Mouse (Mus musculus) spleen, embryonic (tissue): ENCODE measurements around the gene Hsdl2.
"Not testable (repeated sequence)": the region's sequence is repeated elsewhere in the genome, so short reads cannot be mapped to it uniquely, and the experiment has no call there.

Source experiments
- CTCF ChIA-PET: fragments of 350-600 bp; sonication (Branson Sonifier 250); formaldehyde crosslinking; loops from one replicate; lab custom pipeline; 2022; lab: Charles Lee

Gene Hsdl2

DNA sequence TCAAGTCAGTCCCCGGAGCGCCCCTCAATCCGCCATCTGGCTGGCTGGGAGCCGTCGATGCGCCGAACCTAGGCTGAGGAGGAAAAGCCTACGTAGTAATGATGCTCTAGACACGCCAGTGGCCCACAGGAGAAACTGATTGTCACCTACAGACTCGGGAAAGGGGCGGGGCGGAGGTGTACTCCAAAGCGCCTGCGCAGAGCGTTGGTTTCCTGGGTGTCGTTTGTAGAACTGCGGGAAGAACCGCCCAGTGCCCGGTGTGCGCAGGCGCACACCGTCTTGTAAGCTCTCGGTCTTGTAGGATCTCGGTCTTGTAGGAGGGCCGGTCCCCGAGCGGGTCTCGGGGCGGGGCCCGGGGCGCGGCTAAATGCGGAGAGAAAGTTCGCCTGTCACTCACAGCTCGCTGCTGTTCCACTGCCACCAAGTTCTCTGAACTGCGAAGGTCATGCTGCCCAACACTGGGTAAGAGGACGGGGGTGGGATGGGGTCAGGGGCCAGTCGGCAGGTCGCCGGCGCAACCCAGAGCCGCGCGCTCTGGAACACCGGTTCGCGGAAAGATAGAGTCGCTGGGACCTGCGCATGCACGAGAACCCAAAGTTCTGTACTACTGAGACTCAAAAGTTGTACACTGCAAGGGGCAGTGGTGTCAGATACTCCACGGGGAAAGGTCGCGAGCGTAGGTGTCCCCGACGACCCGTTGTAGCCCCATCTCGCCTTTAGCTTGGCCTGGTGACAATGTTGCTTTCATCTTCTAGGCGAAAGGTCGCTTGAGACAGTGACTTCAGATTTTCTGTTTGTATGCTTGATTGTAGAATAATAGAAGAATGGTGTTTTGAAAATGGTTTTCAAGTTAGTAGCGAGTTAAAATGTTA, at the start of gene Hsdl2:
Gene Hsdl2 (plus strand): TSS at position 250 of the 872 bp plus-strand sequence.
- CTCF ChIA-PET = no interaction called here

- CTCF ChIA-PET = interaction anchor here (0.6 kb wide), 1 partner anchor 12 kb away, joined by 3 read pairs; no protein-coding TSS in a partner anchor
These were observed 48.1 kb upstream of the Hsdl2 start for GRCm38 (mm10) chr4:59533268-59533667.

GRCm38 (mm10) chr4:59535624-59536023, 45.7 kb upstream of the Hsdl2 start:
- CTCF ChIA-PET = no interaction called here

- CTCF ChIA-PET = interaction anchor here (0.9 kb wide), 1 partner anchor 271 kb away, joined by 3 read pairs; no protein-coding TSS in a partner anchor
These were observed 45.1 kb upstream of the Hsdl2 start for GRCm38 (mm10) chr4:59536281-59536680.

DNA sequence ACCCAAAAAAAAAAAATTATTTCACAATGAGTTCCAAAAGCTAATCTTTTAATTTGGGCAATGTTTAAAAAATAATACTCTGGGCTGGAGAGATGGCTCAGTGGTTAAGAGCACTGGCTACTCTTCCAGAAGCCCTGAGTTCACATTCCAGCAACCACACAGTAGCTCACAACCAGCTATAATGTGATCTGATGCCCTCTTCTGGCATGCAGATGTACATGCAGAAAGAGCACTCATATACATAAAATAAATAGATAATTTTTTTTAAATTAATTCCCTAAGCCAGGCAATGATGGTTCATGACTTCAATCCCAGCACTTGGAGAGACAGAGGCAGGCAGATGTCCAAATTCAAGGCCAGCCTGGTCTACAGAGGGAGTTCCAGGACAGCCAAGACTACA, 38.4 kb upstream of the Hsdl2 start:
- CTCF ChIA-PET = interaction anchor here (0.6 kb wide), 1 partner anchor 183 kb away, joined by 7 read pairs; no protein-coding TSS in a partner anchor

- CTCF ChIA-PET = interaction anchor here (0.6 kb wide), 1 partner anchor 12 kb away, joined by 3 read pairs; no protein-coding TSS in a partner anchor
These were observed 36.7 kb upstream of the Hsdl2 start for GRCm38 (mm10) chr4:59544654-59545053.

- CTCF ChIA-PET = interaction anchor here (0.7 to 1.0 kb wide), 2 partner anchors 15 to 65 kb away, joined by 3 to 10 read pairs; no protein-coding TSS in a partner anchor
These were observed 34.9 kb upstream of the Hsdl2 start for GRCm38 (mm10) chr4:59546285-59547071.

GRCm38 (mm10) chr4:59547136-59547889, 34.0 kb upstream of the Hsdl2 start:
- CTCF ChIA-PET = interaction anchor here (0.7 kb wide), 1 partner anchor 66 kb away, joined by 3 read pairs; no protein-coding TSS in a partner anchor

GRCm38 (mm10) chr4:59548011-59548559, 33.3 kb upstream of the Hsdl2 start:
- CTCF ChIA-PET = interaction anchor here (0.7 kb wide), 1 partner anchor 26 kb away, joined by 3 read pairs; no protein-coding TSS in a partner anchor

DNA sequence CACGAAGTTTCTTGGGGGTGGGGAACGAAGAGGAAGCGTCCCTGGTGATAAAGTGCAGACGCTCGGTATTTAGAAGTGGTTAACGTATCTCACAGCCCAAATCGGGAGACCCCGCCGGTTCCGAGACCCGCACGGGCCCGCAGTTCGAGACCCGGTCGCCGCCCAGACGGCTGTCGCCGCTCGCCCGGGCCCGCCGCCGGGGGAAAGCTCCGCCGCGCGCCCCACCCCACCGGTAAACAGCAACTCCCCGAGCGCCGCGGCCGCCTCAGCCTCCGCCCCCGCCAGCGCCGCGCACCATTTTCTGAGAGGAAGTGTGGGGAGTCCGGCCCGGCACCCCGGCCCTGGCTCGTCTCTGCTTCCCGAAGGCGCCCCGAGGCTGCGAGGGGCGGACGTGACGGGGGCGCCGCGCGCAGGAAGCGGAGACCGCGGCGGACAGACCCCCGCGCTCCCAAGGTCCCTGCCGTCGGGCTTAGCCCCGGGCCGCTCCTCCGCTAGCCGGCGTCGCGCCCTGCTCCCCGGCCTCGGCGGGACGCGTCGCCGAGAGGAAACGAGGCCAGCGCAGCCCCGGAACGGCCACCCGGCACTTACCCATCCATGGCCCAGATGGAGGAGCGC, 32.7 kb upstream of the Hsdl2 start:
- CTCF ChIA-PET = interaction anchor here (0.7 kb wide), 1 partner anchor 27 kb away, joined by 3 read pairs; no protein-coding TSS in a partner anchor

DNA sequence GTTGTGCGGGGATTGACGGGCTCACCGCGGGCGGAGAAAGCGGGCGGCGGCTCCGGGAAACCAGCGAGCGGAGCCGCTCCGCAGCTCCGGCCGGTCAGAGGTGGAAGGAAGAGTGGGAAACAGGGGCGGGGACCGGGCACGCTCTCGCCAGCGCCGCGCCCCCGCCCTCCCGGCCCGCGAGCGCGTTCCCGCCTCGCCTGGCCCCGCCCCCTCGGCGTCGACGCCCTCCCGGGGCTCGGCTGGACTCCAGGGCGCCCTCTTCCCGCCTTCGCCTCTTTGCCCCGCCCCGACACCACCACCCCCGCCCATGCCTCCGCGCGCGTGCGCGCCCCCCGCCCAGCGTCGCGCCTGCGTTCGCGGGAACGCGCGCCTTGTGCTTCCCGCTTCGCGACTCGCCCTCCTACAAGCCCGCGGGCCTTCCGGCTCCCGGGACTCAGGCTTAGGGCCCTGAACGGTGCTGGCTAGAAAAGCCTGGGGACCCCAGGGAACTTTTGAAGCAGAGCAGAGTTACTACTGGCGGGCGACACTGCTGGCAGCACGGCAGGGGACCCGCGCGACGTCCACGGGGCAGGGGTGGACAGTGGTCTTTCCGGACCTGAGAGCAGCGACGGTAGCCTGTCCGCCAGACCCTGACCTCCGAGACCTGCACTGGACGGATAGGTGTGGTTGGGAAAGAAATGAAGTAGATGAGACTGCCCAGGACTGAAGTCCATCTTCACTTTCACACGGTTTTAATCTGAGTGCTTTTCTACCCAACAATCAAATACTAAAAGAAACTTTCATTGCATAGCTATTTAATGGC, 32.0 kb upstream of the Hsdl2 start, which contains the start of gene Ptbp3:
Gene Ptbp3 (minus strand): TSS at position 190 of the 802 bp plus-strand sequence.
- CTCF ChIA-PET = interaction anchor here (0.6 kb wide), 1 partner anchor 284 kb away, joined by 3 read pairs; no protein-coding TSS in a partner anchor

- CTCF ChIA-PET = interaction anchor here (0.6 kb wide), 2 partner anchors 260 to 283 kb away, joined by 3 read pairs; no protein-coding TSS in a partner anchor
These were observed 31.3 kb upstream of the Hsdl2 start for GRCm38 (mm10) chr4:59549977-59550560.

DNA sequence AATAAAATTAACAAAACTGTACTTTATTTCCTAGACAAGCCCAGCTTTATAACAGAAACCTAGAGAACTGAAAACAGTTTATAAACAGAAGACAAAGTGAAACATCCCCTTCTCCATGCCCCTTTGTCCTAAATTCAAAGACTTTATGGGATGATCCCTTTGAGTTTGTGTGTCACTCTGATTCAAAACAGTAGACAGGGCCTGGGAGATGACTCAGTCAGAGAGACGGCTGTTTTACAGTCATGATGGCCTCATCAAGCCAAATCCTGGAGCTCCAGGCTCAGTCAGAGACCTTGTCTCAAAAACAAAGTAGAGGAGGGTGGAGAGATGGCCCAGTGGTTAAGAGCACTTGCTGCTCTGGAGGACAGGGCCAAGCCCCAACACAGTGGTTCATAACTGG, 29.5 kb upstream of the Hsdl2 start:
- CTCF ChIA-PET = no interaction called here

DNA sequence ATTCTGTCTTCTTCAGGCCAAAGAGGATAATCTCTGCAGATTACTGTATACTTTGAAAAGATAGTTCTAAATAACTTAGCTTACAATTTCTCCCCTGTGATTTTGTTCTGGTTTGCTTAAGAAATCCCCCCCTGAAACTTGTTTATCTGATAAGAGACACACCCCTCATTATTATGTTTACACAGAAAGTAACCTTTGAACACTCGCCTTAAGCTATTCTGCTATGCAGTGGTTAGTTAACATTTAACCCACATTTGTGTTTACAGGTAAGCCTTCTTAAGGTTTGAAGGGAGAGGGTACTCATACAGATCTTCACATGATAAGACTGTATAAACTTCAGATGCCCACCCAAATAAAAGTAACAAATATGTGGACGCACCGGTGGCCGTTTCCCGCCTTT, 28.5 kb upstream of the Hsdl2 start:
- CTCF ChIA-PET = no interaction called here

DNA sequence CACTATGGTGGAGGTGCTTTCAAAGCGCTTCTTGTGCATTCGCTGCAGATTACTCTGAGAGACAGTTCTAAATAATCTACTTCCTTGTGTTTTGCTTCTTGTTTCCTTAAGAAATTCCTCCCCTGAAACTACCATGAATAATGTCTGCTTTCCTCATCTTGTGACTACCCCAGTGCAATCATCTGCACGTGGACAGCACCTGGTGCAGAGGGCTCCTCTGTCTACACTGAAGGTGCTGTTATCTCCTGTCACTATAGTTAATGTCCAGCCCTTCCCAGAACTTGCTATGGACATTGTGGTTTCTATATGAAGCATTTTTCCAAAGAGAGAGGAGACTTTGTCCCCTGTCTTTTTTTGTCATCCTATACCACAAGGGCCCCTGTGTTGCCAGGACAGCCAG, 27.8 kb upstream of the Hsdl2 start:
- CTCF ChIA-PET = no interaction called here

GRCm38 (mm10) chr4:59555177-59555576, 26.2 kb upstream of the Hsdl2 start:
- CTCF ChIA-PET = interaction anchor here (0.6 kb wide), 1 partner anchor 55 kb away, joined by 5 read pairs; no protein-coding TSS in a partner anchor

DNA sequence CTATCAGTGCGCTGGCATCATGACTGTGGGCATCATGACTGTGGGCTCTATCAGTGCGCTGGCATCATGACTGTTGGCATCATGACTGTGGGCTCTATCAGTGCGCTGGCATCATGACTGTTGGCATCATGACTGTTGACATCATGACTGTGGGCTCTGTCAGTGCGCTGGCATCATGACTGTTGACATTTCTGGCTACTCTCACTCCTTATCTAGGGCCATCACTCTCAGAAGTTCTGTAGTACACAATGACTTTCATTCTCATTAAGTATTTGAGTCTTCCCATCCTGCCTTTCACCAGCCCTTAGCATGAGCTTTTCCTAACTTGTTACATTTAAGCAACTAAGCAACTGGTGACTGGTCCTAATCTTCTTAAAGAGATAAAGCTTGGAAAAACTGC, 24.0 kb upstream of the Hsdl2 start:
- CTCF ChIA-PET = not testable (repeated sequence)

DNA sequence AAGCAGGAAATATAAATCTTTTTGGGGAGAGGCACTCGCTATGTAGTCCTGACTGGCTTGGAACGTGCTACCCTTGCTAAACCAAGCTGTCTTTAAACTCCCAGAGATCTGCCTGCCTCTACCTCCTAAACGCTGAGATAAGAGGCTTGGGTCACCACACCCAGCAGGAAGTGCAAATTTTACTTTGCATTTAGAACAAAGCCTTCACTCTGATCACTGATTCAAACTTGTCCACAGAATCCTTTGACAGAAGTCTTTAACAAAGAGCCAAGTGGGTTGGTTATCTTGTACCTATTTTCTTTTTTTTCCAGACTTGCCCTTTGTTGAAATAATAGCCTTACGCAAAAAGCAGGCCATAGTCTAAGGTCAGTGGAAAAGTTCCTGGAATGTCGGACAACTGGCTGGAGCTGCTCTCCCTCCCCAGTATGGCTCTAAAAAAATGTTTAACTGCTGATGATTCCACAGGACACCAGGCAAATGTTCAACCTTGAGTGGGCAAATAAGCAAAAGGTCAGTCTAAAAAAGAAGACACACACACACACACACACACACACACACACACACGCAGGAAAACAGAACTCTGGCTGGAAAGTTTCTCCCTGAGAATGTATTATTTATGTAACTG, 23.2 kb upstream of the Hsdl2 start:
- CTCF ChIA-PET = interaction anchor here (0.7 to 0.8 kb wide), 2 partner anchors 11 to 137 kb away, joined by 4 read pairs; no protein-coding TSS in a partner anchor
